Mouse (Mus musculus): ENCODE results near the gene Pik3c2g. TPM values are rescaled to one million over a fixed set of nuclear protein-coding genes. Genes with fewer than 3 reads are reported as not detected.

Pik3c2g gene
- polyA plus RNA-seq, 1 experiment from 2014 or later: 0.30 TPM

DNA sequence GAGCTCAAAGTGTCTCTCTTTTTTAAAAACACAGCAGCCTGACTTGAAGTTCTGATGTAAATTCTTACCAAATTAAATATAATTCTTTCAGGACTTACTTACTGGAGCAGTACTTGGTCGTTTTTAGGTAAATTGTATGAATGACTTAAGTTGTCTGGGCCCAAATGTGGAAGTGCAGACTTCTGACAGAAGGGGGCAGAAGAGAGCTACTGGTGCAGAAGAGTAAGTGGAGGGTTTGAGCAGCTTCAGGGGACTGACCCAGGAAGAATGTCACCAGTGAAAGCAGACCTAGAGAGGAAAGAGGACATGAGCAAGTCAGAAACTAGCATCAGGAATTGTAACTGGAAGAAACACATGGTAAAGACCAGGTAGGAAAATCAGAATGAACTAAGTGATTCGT lies 193.0 kb downstream of the Pik3c2g start:
- Histone ChIP-seq H3K9me3 (ENCODE audit: control insufficient read depth, low read length) (no peaks in the 10 kb centered on the region), H3K4me2 (replicated peaks; ENCODE audit: low read depth, low read length) (no peak overlapping the region), H3K9ac (ENCODE audit: low read depth, low read length) (no peak overlapping the region), H3K4me1 (ENCODE audit: control insufficient read depth, insufficient read depth, low read length) (peaks cover 5% of the 10 kb centered on the region), H3K27me3 (ENCODE audit: control insufficient read depth, insufficient read depth, low read length) (no peaks in the 10 kb centered on the region), H3K27ac (ENCODE audit: low read depth, low read length) (no peak overlapping the region), H3K4me3 (ENCODE audit: low read length) (no peak overlapping the region), H3K36me3 (ENCODE audit: control insufficient read depth, insufficient read depth, low read length) (no peaks in the 10 kb centered on the region)
- 91% methylated on average over 2 of the region's 2 CpGs for WGBS
- ATAC-seq (ENCODE audit: low FRiP score, low TSS enrichment): no peak

DNA sequence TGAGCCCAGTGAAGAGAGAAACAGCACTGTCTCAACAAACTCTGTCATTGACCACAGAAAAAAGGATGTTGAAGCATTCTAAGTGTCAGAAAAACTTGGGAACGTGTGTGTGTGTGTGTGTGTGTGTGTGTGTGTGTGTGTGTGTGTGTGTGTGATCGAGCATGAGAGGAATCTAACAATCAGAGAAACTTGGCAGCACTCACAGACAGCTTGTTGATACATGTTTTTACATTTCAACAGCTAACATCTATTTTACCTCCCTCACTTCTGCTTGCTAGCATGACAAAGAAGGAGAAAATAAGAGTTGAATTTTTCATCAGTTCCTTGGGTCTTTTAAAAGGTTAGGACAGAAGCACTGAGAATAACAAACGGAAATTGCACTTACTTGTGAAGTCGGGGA lies 202.5 kb downstream of the Pik3c2g start:
- Histone ChIP-seq H3K4me3 (ENCODE audit: low read length) (no peak overlapping the region), H3K36me3 (ENCODE audit: control insufficient read depth, insufficient read depth, low read length) (no peaks in the 10 kb centered on the region), H3K4me1 (ENCODE audit: control insufficient read depth, insufficient read depth, low read length) (no peaks in the 10 kb centered on the region), H3K9ac (ENCODE audit: low read depth, low read length) (no peak overlapping the region), H3K4me2 (replicated peaks; ENCODE audit: low read depth, low read length) (no peak overlapping the region), H3K27me3 (ENCODE audit: control insufficient read depth, insufficient read depth, low read length) (no peaks in the 10 kb centered on the region), H3K9me3 (ENCODE audit: control insufficient read depth, low read length) (no peaks in the 10 kb centered on the region), H3K27ac (ENCODE audit: low read depth, low read length) (no peak overlapping the region)
- ATAC-seq (ENCODE audit: low FRiP score, low TSS enrichment): no peak
- WGBS: 61% methylated on average over 4 of the region's 4 CpGs

DNA sequence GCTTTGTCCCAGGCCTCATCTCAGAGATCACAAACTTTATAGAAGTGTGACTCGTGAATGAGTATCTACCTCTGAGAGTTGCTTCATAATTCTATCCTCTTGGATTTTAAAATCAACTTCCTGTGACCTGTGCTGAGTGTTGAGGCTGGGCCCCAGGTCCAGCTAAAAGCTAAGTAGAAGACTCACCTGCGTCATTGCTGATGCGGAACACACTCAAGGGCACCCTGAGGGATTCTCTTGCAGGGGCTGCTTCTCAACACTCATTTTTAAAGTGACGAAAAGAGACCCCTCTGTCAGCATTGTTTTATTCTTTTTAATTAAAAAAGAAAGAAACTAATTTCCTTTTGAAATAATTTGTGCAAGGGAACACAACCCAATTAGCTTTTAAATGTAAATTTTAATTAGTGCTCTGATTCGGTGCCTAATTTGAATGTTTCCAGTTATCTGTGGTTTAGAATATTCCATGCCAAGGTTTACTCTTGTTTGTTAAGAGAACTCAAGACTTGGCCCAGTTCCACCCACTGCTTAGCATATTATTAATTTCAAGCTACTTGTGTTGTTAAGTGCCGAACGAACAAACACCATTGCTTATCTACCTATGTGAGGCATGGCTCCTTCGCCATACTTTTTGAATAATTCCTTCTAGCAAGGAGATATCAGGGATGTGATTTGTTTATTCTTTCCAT lies 212.7 kb downstream of the Pik3c2g start:
- ATAC-seq (ENCODE audit: low FRiP score, low TSS enrichment): no peak
- Histone ChIP-seq H3K4me2 (replicated peaks; ENCODE audit: low read depth, low read length) (no peak overlapping the region), H3K9ac (ENCODE audit: low read depth, low read length) (no peak overlapping the region), H3K36me3 (ENCODE audit: control insufficient read depth, insufficient read depth, low read length) (no peaks in the 10 kb centered on the region), H3K4me3 (ENCODE audit: low read length) (no peak overlapping the region), H3K27me3 (ENCODE audit: control insufficient read depth, insufficient read depth, low read length) (no peaks in the 10 kb centered on the region), H3K27ac (ENCODE audit: low read depth, low read length) (no peak overlapping the region), H3K4me1 (ENCODE audit: control insufficient read depth, insufficient read depth, low read length) (no peaks in the 10 kb centered on the region), H3K9me3 (ENCODE audit: control insufficient read depth, low read length) (no peaks in the 10 kb centered on the region)
- WGBS: 85% methylated on average over 8 of the region's 8 CpGs

DNA sequence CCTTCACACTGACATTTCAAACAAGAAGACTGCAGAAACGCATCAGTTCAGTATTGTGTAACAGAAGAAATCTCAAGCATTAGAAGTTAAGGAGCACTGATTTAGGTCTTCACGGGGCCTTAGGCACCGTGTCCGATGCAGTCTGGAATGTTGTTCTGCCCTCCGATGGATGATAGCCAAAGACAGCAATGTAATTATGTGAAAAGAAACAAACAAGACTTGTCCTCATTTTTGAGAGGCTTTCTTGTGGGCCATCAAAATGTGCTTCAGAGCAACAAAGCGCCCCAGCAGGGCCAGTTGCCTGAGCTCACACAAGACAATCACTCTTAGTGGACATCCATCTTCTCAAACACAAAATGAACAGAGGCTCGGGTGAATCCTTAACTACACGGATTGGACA lies 234.9 kb downstream of the Pik3c2g start:
- no peak overlapping the region for H3K27ac ChIP-seq (ENCODE audit: low read depth, low read length)
- 67% methylated on average over 8 of the region's 8 CpGs for WGBS
- no peak overlapping the region for H3K9ac ChIP-seq (ENCODE audit: low read depth, low read length)
- no peaks in the 10 kb centered on the region for H3K9me3 ChIP-seq (ENCODE audit: control insufficient read depth, low read length)
- H3K4me1 ChIP-seq (ENCODE audit: control insufficient read depth, insufficient read depth, low read length): no peaks in the 10 kb centered on the region
- ATAC-seq (ENCODE audit: low FRiP score, low TSS enrichment): no peak
- H3K36me3 ChIP-seq (ENCODE audit: control insufficient read depth, insufficient read depth, low read length): no peaks in the 10 kb centered on the region
- no peak overlapping the region for H3K4me3 ChIP-seq (ENCODE audit: low read length)
- H3K4me2 ChIP-seq (replicated peaks; ENCODE audit: low read depth, low read length): no peak overlapping the region
- H3K27me3 ChIP-seq (ENCODE audit: control insufficient read depth, insufficient read depth, low read length): no peaks in the 10 kb centered on the region

GRCm38 (mm10) chr6:139838239-139838638 lies 251.2 kb downstream of the Pik3c2g start:
- H3K9me3 ChIP-seq (ENCODE audit: control insufficient read depth, low read length): no peaks in the 10 kb centered on the region
- ATAC-seq (ENCODE audit: low FRiP score, low TSS enrichment): no peak
- no peak overlapping the region for H3K4me2 ChIP-seq (replicated peaks; ENCODE audit: low read depth, low read length)
- H3K9ac ChIP-seq (ENCODE audit: low read depth, low read length): no peak overlapping the region
- no peak overlapping the region for H3K27ac ChIP-seq (ENCODE audit: low read depth, low read length)
- no peaks in the 10 kb centered on the region for H3K27me3 ChIP-seq (ENCODE audit: control insufficient read depth, insufficient read depth, low read length)
- WGBS: 62% methylated on average over 6 of the region's 6 CpGs
- no peaks in the 10 kb centered on the region for H3K4me1 ChIP-seq (ENCODE audit: control insufficient read depth, insufficient read depth, low read length)
- no peaks in the 10 kb centered on the region for H3K36me3 ChIP-seq (ENCODE audit: control insufficient read depth, insufficient read depth, low read length)
- H3K4me3 ChIP-seq (ENCODE audit: low read length): no peak overlapping the region

GRCm38 (mm10) chr6:139838713-139839112 lies 251.7 kb downstream of the Pik3c2g start:
- 94% methylated on average over 3 of the region's 3 CpGs for WGBS
- H3K4me1 ChIP-seq (ENCODE audit: control insufficient read depth, insufficient read depth, low read length): no peaks in the 10 kb centered on the region
- ATAC-seq (ENCODE audit: low FRiP score, low TSS enrichment): no peak

DNA sequence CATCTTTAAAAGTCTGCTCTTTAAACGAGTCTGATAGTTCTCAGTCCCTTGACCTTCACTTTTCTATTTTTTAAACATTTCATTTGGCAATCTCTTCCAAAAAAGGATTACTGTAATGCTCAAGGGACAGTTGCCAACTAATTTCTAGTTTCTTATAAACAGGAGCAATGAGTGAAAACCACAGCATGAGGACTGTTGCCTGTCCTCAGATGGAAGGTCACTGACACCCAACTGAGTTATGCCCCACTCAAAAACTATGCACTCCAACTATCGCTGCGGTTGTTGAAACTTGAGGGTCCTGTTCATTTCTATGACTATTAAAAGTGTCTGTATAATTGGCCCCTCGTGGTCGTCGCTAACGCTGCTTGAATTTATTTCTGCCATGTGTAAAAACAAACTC lies 252.9 kb downstream of the Pik3c2g start:
- Histone ChIP-seq H3K9me3 (ENCODE audit: control insufficient read depth, low read length) (no peaks in the 10 kb centered on the region), H3K9ac (ENCODE audit: low read depth, low read length) (no peak overlapping the region), H3K36me3 (ENCODE audit: control insufficient read depth, insufficient read depth, low read length) (no peaks in the 10 kb centered on the region), H3K27ac (ENCODE audit: low read depth, low read length) (no peak overlapping the region), H3K4me2 (replicated peaks; ENCODE audit: low read depth, low read length) (no peak overlapping the region), H3K27me3 (ENCODE audit: control insufficient read depth, insufficient read depth, low read length) (no peaks in the 10 kb centered on the region), H3K4me3 (ENCODE audit: low read length) (no peak overlapping the region), H3K4me1 (ENCODE audit: control insufficient read depth, insufficient read depth, low read length) (no peaks in the 10 kb centered on the region)
- WGBS: 54% methylated on average over 7 of the region's 7 CpGs
- no peak for ATAC-seq (ENCODE audit: low FRiP score, low TSS enrichment)

More at GRCm38 (mm10) chr6:139838713-139839112, 251.7 kb downstream of the Pik3c2g start:
- no peak overlapping the region for H3K9ac ChIP-seq (ENCODE audit: low read depth, low read length)
- no peaks in the 10 kb centered on the region for H3K36me3 ChIP-seq (ENCODE audit: control insufficient read depth, insufficient read depth, low read length)
- no peak overlapping the region for H3K4me2 ChIP-seq (replicated peaks; ENCODE audit: low read depth, low read length)
- no peak overlapping the region for H3K4me3 ChIP-seq (ENCODE audit: low read length)
- H3K9me3 ChIP-seq (ENCODE audit: control insufficient read depth, low read length): no peaks in the 10 kb centered on the region
- no peak overlapping the region for H3K27ac ChIP-seq (ENCODE audit: low read depth, low read length)
- H3K27me3 ChIP-seq (ENCODE audit: control insufficient read depth, insufficient read depth, low read length): no peaks in the 10 kb centered on the region

DNA sequence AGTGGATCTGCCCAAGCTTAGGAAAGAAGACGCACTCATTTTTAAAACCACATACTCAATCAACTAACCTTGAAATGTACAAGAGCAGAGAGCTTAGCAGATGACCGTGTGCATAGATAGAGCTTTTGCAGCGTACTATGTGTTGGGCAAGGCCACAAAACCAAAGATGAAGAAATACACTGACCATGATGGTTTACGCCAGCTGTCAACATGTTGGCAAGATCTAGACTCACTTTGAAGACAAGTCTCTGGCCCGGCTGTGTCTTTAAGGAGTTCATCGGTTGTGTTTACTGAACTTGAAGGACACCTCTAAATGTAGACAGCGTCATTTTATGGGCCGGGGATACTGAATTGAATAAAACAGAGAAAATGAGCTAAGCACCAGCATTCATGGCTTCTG lies 254.3 kb downstream of the Pik3c2g start:
- H3K4me1 ChIP-seq (ENCODE audit: control insufficient read depth, insufficient read depth, low read length): no peaks in the 10 kb centered on the region
- no peaks in the 10 kb centered on the region for H3K27me3 ChIP-seq (ENCODE audit: control insufficient read depth, insufficient read depth, low read length)
- H3K4me2 ChIP-seq (replicated peaks; ENCODE audit: low read depth, low read length): no peak overlapping the region
- no peak overlapping the region for H3K27ac ChIP-seq (ENCODE audit: low read depth, low read length)
- no peak for ATAC-seq (ENCODE audit: low FRiP score, low TSS enrichment)
- 94% methylated on average over 8 of the region's 8 CpGs for WGBS
- no peaks in the 10 kb centered on the region for H3K9me3 ChIP-seq (ENCODE audit: control insufficient read depth, low read length)
- H3K4me3 ChIP-seq (ENCODE audit: low read length): no peak overlapping the region
- no peak overlapping the region for H3K9ac ChIP-seq (ENCODE audit: low read depth, low read length)
- H3K36me3 ChIP-seq (ENCODE audit: control insufficient read depth, insufficient read depth, low read length): no peaks in the 10 kb centered on the region

GRCm38 (mm10) chr6:139842626-139843025 lies 255.6 kb downstream of the Pik3c2g start:
- no peaks in the 10 kb centered on the region for H3K27me3 ChIP-seq (ENCODE audit: control insufficient read depth, insufficient read depth, low read length)
- no peaks in the 10 kb centered on the region for H3K4me1 ChIP-seq (ENCODE audit: control insufficient read depth, insufficient read depth, low read length)
- no peak overlapping the region for H3K27ac ChIP-seq (ENCODE audit: low read depth, low read length)
- 90% methylated on average over 1 of the region's 1 CpGs for WGBS
- no peaks in the 10 kb centered on the region for H3K36me3 ChIP-seq (ENCODE audit: control insufficient read depth, insufficient read depth, low read length)
- H3K9me3 ChIP-seq (ENCODE audit: control insufficient read depth, low read length): no peaks in the 10 kb centered on the region
- no peak for ATAC-seq (ENCODE audit: low FRiP score, low TSS enrichment)
- no peak overlapping the region for H3K4me3 ChIP-seq (ENCODE audit: low read length)
- H3K9ac ChIP-seq (ENCODE audit: low read depth, low read length): no peak overlapping the region
- H3K4me2 ChIP-seq (replicated peaks; ENCODE audit: low read depth, low read length): no peak overlapping the region

All from kidney, embryonic 14.5 days (tissue).